Mouse (Mus musculus) lung, postnatal 0 days (tissue): Measurements from ENCODE around the gene Dlgap4.

ENCODE experiments used
- CTCF ChIP-seq: IDR thresholded peaks from 2 replicates; pipeline ENCODE4 v1.5.1; 2016; ENCODE audit warnings: antibody characterized with exemption, mild to moderate bottlenecking
- EP300 ChIP-seq: IDR thresholded peaks from 2 replicates; pipeline ENCODE4 v1.6.1; 2016; ENCODE audit warnings: antibody characterized with exemption, mild to moderate bottlenecking, control low read depth

GRCm38 (mm10) chr2:156654148-156654547 lies 40.6 kb downstream of the Dlgap4 start:
- TF ChIP-seq CTCF (no peak), EP300 (no peak)
